Mouse (Mus musculus) stomach, postnatal 0 days (tissue): ENCODE measurements around the gene Ptgir.

ENCODE experiments used
- CTCF ChIP-seq: IDR thresholded peaks from 2 replicates; pipeline ENCODE4 v1.5.1; 2016; ENCODE audit warnings: antibody characterized with exemption, low read depth, mild to moderate bottlenecking, moderate library complexity
- EP300 ChIP-seq: optimal IDR thresholded peaks from 2 replicates; pipeline ENCODE3; 2016; ENCODE audit warnings: antibody characterized with exemption

- TF ChIP-seq CTCF (no peak), EP300 (no peak)
These were observed 32.0 kb downstream of the Ptgir start for GRCm38 (mm10) chr7:16938117-16938791.
